Mouse (Mus musculus): ENCODE measurements around the gene Celf1. TPM values are rescaled to one million over a fixed set of nuclear protein-coding genes. Genes with fewer than 3 reads are reported as not detected.

Gene Celf1
- total and polyA plus RNA-seq, 3 experiments = 29.7 to 69.7 (median 52.8) TPM

GRCm38 (mm10) chr2:91061849-91062481 lies 121.8 kb downstream of the Celf1 start:
- no peak overlapping the region for H3K27ac ChIP-seq (ENCODE audit: insufficient read depth, low read depth)
- in situ Hi-C loops (cut with MboI; ENCODE audit: low pct_ligation_motif_present, low pct_unique_long_range_greater_than_20kb, low sequenced_read_pairs) = loop anchor here (5.0 kb wide), 1 partner anchor 35 kb away; no protein-coding TSS in a partner anchor
- no peak overlapping the region for H3K9ac ChIP-seq (ENCODE audit: insufficient read depth, low read depth)
- H3K36me3 ChIP-seq (replicated peaks in 1 of 2; ENCODE audit: control insufficient read depth in 1 of 2, insufficient read depth in 1 of 2, low read length in 1 of 2) = peaks cover 83 to 97% of the 10 kb centered on the region in 2 experiments
- no peak for TF ChIP-seq TCF12 (IDR thresholded peaks at IDR 0.05; ENCODE audit: low read depth, low read length)
- no peak for TF ChIP-seq GABPA (IDR thresholded peaks at IDR 0.05; ENCODE audit: insufficient replicate concordance, low read depth, low read length)
- no peak for TF ChIP-seq ZC3H11A (IDR thresholded peaks at IDR 0.05; ENCODE audit: low read depth, low read length)
- TF ChIP-seq NELFE (IDR thresholded peaks at IDR 0.05; ENCODE audit: low read depth, low read length) = no peak
- no peak for TF ChIP-seq ZMIZ1 (IDR thresholded peaks at IDR 0.05; ENCODE audit: low read depth, low read length)
- no peak for TF ChIP-seq IRF4 (IDR thresholded peaks at IDR 0.05; ENCODE audit: low read depth, low read length)
- no peak for TF ChIP-seq UBTF (IDR thresholded peaks at IDR 0.05; ENCODE audit: low read depth, low read length)
- no peak for TF ChIP-seq E2F4 (IDR thresholded peaks at IDR 0.05; ENCODE audit: insufficient replicate concordance, low read depth, low read length)
- no peak for TF ChIP-seq CHD1 (IDR thresholded peaks at IDR 0.05; ENCODE audit: low read depth, low read length)
- no peak for TF ChIP-seq PAX5 (IDR thresholded peaks at IDR 0.05; ENCODE audit: low read length)
- TF ChIP-seq MYC (IDR thresholded peaks at IDR 0.05; ENCODE audit: low read depth, low read length) = no peak
- no peak for TF ChIP-seq ZKSCAN1 (IDR thresholded peaks at IDR 0.05; ENCODE audit: borderline replicate concordance, low read depth, low read length)
- no peak for TF ChIP-seq NRF1 (IDR thresholded peaks at IDR 0.05; ENCODE audit: low read depth, low read length)
- no peak for TF ChIP-seq SIN3A (IDR thresholded peaks at IDR 0.05; ENCODE audit: low read length)
- TF ChIP-seq EP300 (IDR thresholded peaks at IDR 0.05; ENCODE audit: low read length) = no peak
- TF ChIP-seq CHD2 (IDR thresholded peaks at IDR 0.05; ENCODE audit: low read length) = no peak
- TF ChIP-seq POLR2AphosphoS2 (IDR thresholded peaks at IDR 0.05; ENCODE audit: low read depth, low read length) = no peak; the same call in 1 of the 2 replicates
- no peak for TF ChIP-seq JUN (IDR thresholded peaks at IDR 0.05; ENCODE audit: insufficient read depth, low read depth, low read length)
- TF ChIP-seq MAX (IDR thresholded peaks at IDR 0.05; ENCODE audit: low read length) = no peak
- no peak for DNase-seq (ENCODE audit: extremely low read depth)
- no peaks in the 10 kb centered on the region for H3K9me3 ChIP-seq (replicated peaks; ENCODE audit: low read length)
- no peaks in the 10 kb centered on the region for H3K27me3 ChIP-seq (replicated peaks)
- no peaks in the 10 kb centered on the region for H3K79me2 ChIP-seq (replicated peaks; ENCODE audit: control insufficient read depth, extremely low read depth, insufficient read depth, poor library complexity, severe bottlenecking)
- H3K4me2 ChIP-seq (ENCODE audit: insufficient read depth, low read depth, poor library complexity, severe bottlenecking) = no peak overlapping the region
- no peaks in the 10 kb centered on the region for H3K4me1 ChIP-seq (ENCODE audit: control insufficient read depth in 1 of 2, insufficient read depth in 2 of 2)
- no peak overlapping the region for H3K4me3 ChIP-seq (replicated peaks in 1 of 3; ENCODE audit: low read depth in 2 of 3, low read length in 2 of 3, poor library complexity in 1 of 3)
- dilution Hi-C loops (cut with MboI; ENCODE audit: extremely low pct_ligation_motif_present, extremely low pct_unique_long_range_greater_than_20kb, low sequenced_read_pairs) = no loop called here
